Mouse (Mus musculus): ENCODE data around the gene Tmem39b. TPM values are rescaled to one million over a fixed set of nuclear protein-coding genes. Genes with fewer than 3 reads are reported as not detected.

The Tmem39b gene
- not detected for polyA plus RNA-seq (2014; fragmentation: Illumina TruSeq; extraction: RNeasy Lipid Tissue Mini Kit (QIAGEN cat#74804); ENCODE audit: low replicate concordance)

GRCm38 (mm10) chr4:129696158-129696985 is at the start of gene Tmem39b:
Tmem39b (minus strand) TSS chr4:129696838.

GRCm38 (mm10) chr4:129742232-129743009 is 45.8 kb upstream of the Tmem39b start, which contains the start of gene Khdrbs1:
Khdrbs1 (minus strand) TSS chr4:129742303.

GRCm38 (mm10) chr4:129672083-129672877 is 24.4 kb downstream of the Tmem39b start, which contains the start of gene Kpna6:
Kpna6 (minus strand) TSS chr4:129672767.

GRCm38 (mm10) chr4:129640638-129641467 is 55.8 kb downstream of the Tmem39b start, which contains the start of gene Txlna:
Txlna (minus strand) TSS chr4:129641065.

Other genes with a start within 250 kb of the Tmem39b start
- gene Bsdc1, start 235.3 kb downstream of the Tmem39b start, polyA plus RNA-seq (2014; fragmentation: Illumina TruSeq; extraction: RNeasy Lipid Tissue Mini Kit (QIAGEN cat#74804); ENCODE audit: low replicate concordance) = 8.8 TPM
- gene Tssk3, start 205.8 kb downstream of the Tmem39b start, polyA plus RNA-seq (2014; fragmentation: Illumina TruSeq; extraction: RNeasy Lipid Tissue Mini Kit (QIAGEN cat#74804); ENCODE audit: low replicate concordance) = not detected
- not detected for gene Fam229a, start 205.6 kb downstream of the Tmem39b start, polyA plus RNA-seq (2014; fragmentation: Illumina TruSeq; extraction: RNeasy Lipid Tissue Mini Kit (QIAGEN cat#74804); ENCODE audit: low replicate concordance)
- 11.9 TPM for gene Marcksl1, start 183.3 kb downstream of the Tmem39b start, polyA plus RNA-seq (2014; fragmentation: Illumina TruSeq; extraction: RNeasy Lipid Tissue Mini Kit (QIAGEN cat#74804); ENCODE audit: low replicate concordance)
- gene Hdac1, start 154.1 kb downstream of the Tmem39b start, polyA plus RNA-seq (2014; fragmentation: Illumina TruSeq; extraction: RNeasy Lipid Tissue Mini Kit (QIAGEN cat#74804); ENCODE audit: low replicate concordance) = 38.7 TPM
- gene Lck, start 123.2 kb downstream of the Tmem39b start, polyA plus RNA-seq (2014; fragmentation: Illumina TruSeq; extraction: RNeasy Lipid Tissue Mini Kit (QIAGEN cat#74804); ENCODE audit: low replicate concordance) = 0.59 TPM
- not detected for gene Fam167b, start 118.3 kb downstream of the Tmem39b start, polyA plus RNA-seq (2014; fragmentation: Illumina TruSeq; extraction: RNeasy Lipid Tissue Mini Kit (QIAGEN cat#74804); ENCODE audit: low replicate concordance)
- gene Eif3i, start 96.2 kb downstream of the Tmem39b start, polyA plus RNA-seq (2014; fragmentation: Illumina TruSeq; extraction: RNeasy Lipid Tissue Mini Kit (QIAGEN cat#74804); ENCODE audit: low replicate concordance) = 7.9 TPM
- gene Tmem234, start 96.2 kb downstream of the Tmem39b start, polyA plus RNA-seq (2014; fragmentation: Illumina TruSeq; extraction: RNeasy Lipid Tissue Mini Kit (QIAGEN cat#74804); ENCODE audit: low replicate concordance) = 28.2 TPM
- gene Dcdc2b, start 82.6 kb downstream of the Tmem39b start, polyA plus RNA-seq (2014; fragmentation: Illumina TruSeq; extraction: RNeasy Lipid Tissue Mini Kit (QIAGEN cat#74804); ENCODE audit: low replicate concordance) = not detected
- gene Iqcc, start 77.7 kb downstream of the Tmem39b start, polyA plus RNA-seq (2014; fragmentation: Illumina TruSeq; extraction: RNeasy Lipid Tissue Mini Kit (QIAGEN cat#74804); ENCODE audit: low replicate concordance) = 5.3 TPM
- not detected for gene Ccdc28b, start 72.9 kb downstream of the Tmem39b start, polyA plus RNA-seq (2014; fragmentation: Illumina TruSeq; extraction: RNeasy Lipid Tissue Mini Kit (QIAGEN cat#74804); ENCODE audit: low replicate concordance)
- gene Txlna, start 55.8 kb downstream of the Tmem39b start, polyA plus RNA-seq (2014; fragmentation: Illumina TruSeq; extraction: RNeasy Lipid Tissue Mini Kit (QIAGEN cat#74804); ENCODE audit: low replicate concordance) = 6.1 TPM
- 23.8 TPM for gene Kpna6, start 24.1 kb downstream of the Tmem39b start, polyA plus RNA-seq (2014; fragmentation: Illumina TruSeq; extraction: RNeasy Lipid Tissue Mini Kit (QIAGEN cat#74804); ENCODE audit: low replicate concordance)
- 146 TPM for gene Khdrbs1, start 45.5 kb upstream of the Tmem39b start, polyA plus RNA-seq (2014; fragmentation: Illumina TruSeq; extraction: RNeasy Lipid Tissue Mini Kit (QIAGEN cat#74804); ENCODE audit: low replicate concordance)
- 1,009 TPM for gene Ptp4a2, start 114.4 kb upstream of the Tmem39b start, polyA plus RNA-seq (2014; fragmentation: Illumina TruSeq; extraction: RNeasy Lipid Tissue Mini Kit (QIAGEN cat#74804); ENCODE audit: low replicate concordance)
- not detected for gene Spocd1, start 232.4 kb upstream of the Tmem39b start, polyA plus RNA-seq (2014; fragmentation: Illumina TruSeq; extraction: RNeasy Lipid Tissue Mini Kit (QIAGEN cat#74804); ENCODE audit: low replicate concordance)